Comparison of ENCODE assay signal across 16 mouse cellular contexts in genomic region chr16:23087159-23087558, GRCm38 (mm10). TPM values are rescaled to one million over a fixed set of nuclear protein-coding genes. Genes with fewer than 3 reads are reported as not detected.
"Had no signal": no experiment of that assay in that cellular context is flagged by ENCODE, and none has a peak within 500 bp of the region (broad histone marks: within the 10 kb centered on the region; RNA-seq: fewer than 3 reads in every experiment).

No protein-coding gene starts in this region.

RNA-seq across cellular contexts. Expression of gene Kng1, which starts 29.5 kb away (rescaled TPM):
- total RNA-seq: heart, postnatal 10 days; heart, postnatal 14 days; heart, postnatal 25 days; heart, postnatal 36 days; hematopoietic stem cell, adult 5-6 weeks; hindbrain, postnatal 0 days; layer of hippocampus, adult 18-20 months; layer of hippocampus, adult 2 months; layer of hippocampus, adult 8-10 months; layer of hippocampus, postnatal 10 days; layer of hippocampus, postnatal 14 days; layer of hippocampus, postnatal 25 days; layer of hippocampus, postnatal 36 days; left cerebral cortex, adult 18-20 months; left cerebral cortex, adult 2 months had no signal

RNA-seq across cellular contexts. Expression of gene Kng2, which starts 57.9 kb away (rescaled TPM):
- total RNA-seq: heart, postnatal 36 days; heart, postnatal 4 days; hematopoietic stem cell, adult 5-6 weeks; hindbrain, postnatal 0 days; layer of hippocampus, adult 18-20 months; layer of hippocampus, adult 2 months; layer of hippocampus, adult 8-10 months; layer of hippocampus, postnatal 10 days; layer of hippocampus, postnatal 14 days; layer of hippocampus, postnatal 25 days; layer of hippocampus, postnatal 36 days; left cerebral cortex, adult 18-20 months; left cerebral cortex, adult 2 months had no signal

RNA-seq across cellular contexts. Expression of gene Adipoq, which starts 59.2 kb away (rescaled TPM):
- total RNA-seq: hematopoietic stem cell, adult 5-6 weeks; hindbrain, postnatal 0 days; layer of hippocampus, adult 18-20 months; layer of hippocampus, adult 2 months; layer of hippocampus, adult 8-10 months; layer of hippocampus, postnatal 10 days; layer of hippocampus, postnatal 14 days; layer of hippocampus, postnatal 25 days; layer of hippocampus, postnatal 36 days; left cerebral cortex, adult 18-20 months; left cerebral cortex, adult 2 months had no signal
